Mouse (Mus musculus): ENCODE measurements around the gene Gja1.

Gja1 gene

GRCm38 (mm10) chr10:56415894-56416570, 38.9 kb downstream of the Gja1 start:
- DNase-seq (ENCODE audit: low read depth) = no peak

- no peak for DNase-seq (ENCODE audit: low read depth)
These were observed 45.4 kb downstream of the Gja1 start for GRCm38 (mm10) chr10:56422518-56422917.

GRCm38 (mm10) chr10:56425016-56425798, 48.1 kb downstream of the Gja1 start:
- DNase-seq (ENCODE audit: low read depth) = no peak

- DNase-seq (ENCODE audit: low read depth) = peak; percentile 55
These were observed 49.2 kb downstream of the Gja1 start for GRCm38 (mm10) chr10:56426369-56426768.

DNA sequence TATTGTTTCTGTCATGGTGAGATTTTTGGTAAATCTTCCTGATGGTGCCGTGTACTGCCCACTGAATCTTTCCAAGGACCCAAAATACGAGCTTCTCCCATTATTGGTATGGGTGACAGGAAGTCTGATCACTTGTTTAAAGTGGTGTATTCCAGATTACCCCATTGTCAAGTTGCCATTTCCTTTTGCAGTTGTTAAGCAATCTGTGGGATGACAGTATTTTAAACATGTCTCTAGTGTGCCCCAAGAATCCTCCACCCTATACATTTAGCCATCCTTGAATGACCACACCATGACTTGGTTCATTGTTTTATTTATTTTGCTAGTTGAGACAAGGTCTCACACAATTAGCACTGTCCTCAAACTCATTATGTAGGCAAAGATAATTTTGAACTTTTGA, 50.3 kb downstream of the Gja1 start:
- DNase-seq (ENCODE audit: low read depth) = no peak

- no peak for DNase-seq (ENCODE audit: low read depth)
These were observed 50.7 kb downstream of the Gja1 start for GRCm38 (mm10) chr10:56427827-56428226.

- no peak for DNase-seq (ENCODE audit: low read depth)
These were observed 51.9 kb downstream of the Gja1 start for GRCm38 (mm10) chr10:56429011-56429410.

DNA sequence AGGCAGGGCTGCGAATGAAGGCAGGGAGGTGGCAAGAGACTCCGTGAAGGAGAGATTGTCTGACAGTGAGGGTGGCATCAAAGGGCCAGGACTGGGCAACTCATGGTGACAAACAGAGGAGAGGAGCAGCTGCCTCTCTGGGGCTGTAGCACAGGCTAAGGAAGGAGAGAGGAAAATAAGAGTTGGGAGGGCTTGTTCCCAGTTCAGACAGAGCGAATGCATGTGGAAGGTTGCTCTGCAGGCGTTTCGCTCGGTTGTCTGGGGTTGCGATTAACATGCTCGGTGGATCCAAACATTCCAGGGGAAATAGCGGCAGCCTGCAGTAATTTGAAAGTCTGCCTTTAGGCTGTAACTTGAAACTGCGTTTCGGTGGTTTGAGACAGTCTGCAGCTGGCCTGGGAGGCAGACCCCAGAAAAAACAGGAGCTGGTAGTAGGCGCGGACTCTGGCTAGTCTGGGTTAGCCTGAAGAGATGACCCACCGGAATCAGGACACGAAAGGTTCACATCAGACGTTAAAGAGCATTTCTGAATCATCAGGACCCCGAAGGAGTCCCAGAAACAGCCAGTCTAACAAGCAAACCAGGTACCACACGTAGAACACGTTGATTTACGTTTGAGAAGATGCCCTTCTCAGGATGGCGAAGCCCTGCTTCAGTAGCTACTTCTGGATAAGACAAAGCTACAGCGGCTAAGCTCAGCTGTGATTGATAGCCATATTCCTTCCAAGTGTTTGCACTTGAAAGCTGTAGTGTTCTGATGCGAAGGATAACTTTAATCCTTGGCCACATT, 54.7 kb downstream of the Gja1 start:
- DNase-seq (ENCODE audit: low read depth) = no peak

DNA sequence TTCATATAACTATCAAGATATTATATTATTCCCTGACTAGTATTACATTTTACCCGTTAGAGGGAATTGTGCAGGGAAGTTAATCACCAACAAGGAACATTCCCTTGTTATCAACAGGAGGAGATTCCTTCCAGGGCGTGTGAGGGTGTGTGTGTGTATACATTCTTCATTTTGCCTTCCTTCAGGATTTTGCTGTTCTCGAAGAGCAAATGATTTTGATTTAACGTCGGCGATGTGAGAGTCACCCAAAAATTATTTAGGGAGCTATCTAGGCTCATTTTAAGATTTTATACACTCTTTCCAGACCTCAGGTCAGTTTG, 55.2 kb downstream of the Gja1 start:
- no peak for DNase-seq (ENCODE audit: low read depth)

- no peak for DNase-seq (ENCODE audit: low read depth)
These were observed 60.2 kb downstream of the Gja1 start for GRCm38 (mm10) chr10:56437290-56437689.

DNA sequence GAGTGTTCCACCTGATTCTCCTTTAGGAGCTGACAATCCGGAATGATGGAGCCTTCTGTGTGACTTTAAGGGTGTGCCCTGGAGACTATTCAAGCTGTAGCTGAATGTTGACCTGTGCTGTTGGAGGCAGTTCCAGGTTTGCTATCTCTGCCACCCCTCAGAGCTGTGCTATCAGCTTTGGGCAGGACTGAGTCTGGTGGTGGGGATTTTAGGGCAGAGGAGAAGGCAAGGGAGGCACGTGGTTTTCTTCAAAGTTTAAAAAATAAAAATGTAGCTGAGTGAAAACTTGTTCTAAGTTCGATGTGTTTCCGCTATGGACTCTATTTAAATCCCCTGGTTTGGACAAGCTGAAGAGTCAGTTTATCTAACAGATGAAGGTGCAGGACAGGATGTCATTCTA, 62.5 kb downstream of the Gja1 start:
- DNase-seq (ENCODE audit: low read depth) = no peak

- DNase-seq (ENCODE audit: low read depth) = no peak
These were observed 67.3 kb downstream of the Gja1 start for GRCm38 (mm10) chr10:56444457-56444856.

- DNase-seq (ENCODE audit: low read depth) = no peak
These were observed 71.9 kb downstream of the Gja1 start for GRCm38 (mm10) chr10:56449030-56449429.

Measured in NIH3T3 (cell line).